10 mouse cellular contexts compared by ENCODE assay signal in genomic region chr1:164405385-164405802, GRCm38 (mm10). TPM values are rescaled to one million over a fixed set of nuclear protein-coding genes. Genes with fewer than 3 reads are reported as not detected.
DNase-seq lines count a peak whose midpoint lies in the region; ATAC-seq and TF ChIP-seq lines count a peak whose summit lies in the region.
"Had no signal": no experiment of that assay in that cellular context is flagged by ENCODE, and none has a peak within 500 bp of the region (broad histone marks: within the 10 kb centered on the region; RNA-seq: fewer than 3 reads in every experiment).

No protein-coding gene starts in this region.

- TF ChIP-seq CTCF in hindbrain, postnatal 0 days (IDR thresholded peaks at IDR 0.05; ENCODE audit: low read depth) = no peak

- no peaks in the 10 kb centered on the region for H3K4me1 ChIP-seq in hindbrain, postnatal 0 days (ENCODE audit: insufficient read depth, low read length)
- 0 out of 2 replicates have a peak, but pooled peaks cover 2% of the 10 kb centered on the region for H3K4me1 ChIP-seq in hindbrain, embryonic 12.5 days
- H3K4me1 ChIP-seq in heart, embryonic 13.5 days = peaks cover 17% of the 10 kb centered on the region
- peaks cover 6% of the 10 kb centered on the region; the same call in 1 of the 2 replicates for H3K4me1 ChIP-seq in midbrain, embryonic 10.5 days
- H3K4me1 ChIP-seq in midbrain, embryonic 14.5 days (ENCODE audit: control insufficient read depth, insufficient read depth, low read length) = 0 out of 2 replicates have a peak, but pooled peaks cover 6% of the 10 kb centered on the region

- DNase-seq in hindbrain, postnatal 0 days (ENCODE audit: low spot score) = no peak
- peak; percentile 4 for DNase-seq in CD4-positive helper T cell, adult 2 months (ENCODE audit: low read depth, low spot score)
- peak; percentile 24 for DNase-seq in lung, postnatal 10 days
- DNase-seq in midbrain, embryonic 10.5 days (ENCODE audit: low spot score) = no peak
- no peak for DNase-seq in gastrocnemius, postnatal 36 days
- no peak for DNase-seq in midbrain, embryonic 14.5 days
- DNase-seq: forebrain, postnatal 0 days had no signal

- no peak overlapping the region for H3K9ac ChIP-seq in hindbrain, postnatal 0 days (replicated peaks; ENCODE audit: low read length)
- no peak overlapping the region for H3K9ac ChIP-seq in hindbrain, embryonic 12.5 days
- peak overlapping the region; percentile 33; the same call in 1 of the 2 replicates for H3K9ac ChIP-seq in heart, embryonic 13.5 days
- no peak overlapping the region for H3K9ac ChIP-seq in midbrain, embryonic 14.5 days (replicated peaks; ENCODE audit: low read length)
- H3K9ac ChIP-seq: forebrain, postnatal 0 days had no signal

- ATAC-seq in hindbrain, postnatal 0 days = 0 out of 2 replicates have a peak, but pooled peaks have one; percentile 32
- no peak for ATAC-seq in hindbrain, embryonic 12.5 days (ENCODE audit: low FRiP score)
- ATAC-seq in heart, embryonic 13.5 days (ENCODE audit: extremely low read depth, insufficient number of reproducible peaks, low FRiP score, low TSS enrichment) = no peak; the same call in 1 of the 2 replicates
- ATAC-seq in midbrain, embryonic 14.5 days (ENCODE audit: low FRiP score, low TSS enrichment) = no peak
- ATAC-seq: forebrain, postnatal 0 days had no signal

- H3K27me3 ChIP-seq in hindbrain, postnatal 0 days (ENCODE audit: insufficient read depth, low read length) = no peaks in the 10 kb centered on the region
- no peaks in the 10 kb centered on the region for H3K27me3 ChIP-seq in hindbrain, embryonic 12.5 days
- no peaks in the 10 kb centered on the region for H3K27me3 ChIP-seq in heart, embryonic 13.5 days (replicated peaks)
- H3K27me3 ChIP-seq in midbrain, embryonic 10.5 days (ENCODE audit: low read depth, poor library complexity, severe bottlenecking) = no peaks in the 10 kb centered on the region
- no peaks in the 10 kb centered on the region for H3K27me3 ChIP-seq in midbrain, embryonic 14.5 days (ENCODE audit: control insufficient read depth, insufficient read depth, low read length)
- H3K27me3 ChIP-seq: megakaryocyte, embryonic 14.5 days had no signal

- no peak overlapping the region for H3K4me3 ChIP-seq in hindbrain, postnatal 0 days (ENCODE audit: low read length)
- no peak overlapping the region for H3K4me3 ChIP-seq in hindbrain, embryonic 12.5 days
- H3K4me3 ChIP-seq in heart, embryonic 13.5 days = no peak overlapping the region
- no peak overlapping the region for H3K4me3 ChIP-seq in midbrain, embryonic 10.5 days
- no peak overlapping the region for H3K4me3 ChIP-seq in midbrain, embryonic 14.5 days (replicated peaks; ENCODE audit: low read depth, low read length)
- H3K4me3 ChIP-seq: megakaryocyte, embryonic 14.5 days had no signal

- no peak overlapping the region for H3K4me2 ChIP-seq in hindbrain, postnatal 0 days (ENCODE audit: low read depth, low read length)
- no peak overlapping the region for H3K4me2 ChIP-seq in hindbrain, embryonic 12.5 days (replicated peaks)
- H3K4me2 ChIP-seq in heart, embryonic 13.5 days = peak overlapping the region; percentile 51
- H3K4me2 ChIP-seq in midbrain, embryonic 14.5 days (ENCODE audit: low read length) = no peak overlapping the region

- H3K9me3 ChIP-seq in hindbrain, postnatal 0 days (ENCODE audit: low read length) = peaks cover 3% of the 10 kb centered on the region
- peaks cover 8% of the 10 kb centered on the region; the same call in 1 of the 2 replicates for H3K9me3 ChIP-seq in hindbrain, embryonic 12.5 days (replicated peaks)
- H3K9me3 ChIP-seq in heart, embryonic 13.5 days = peaks cover 6% of the 10 kb centered on the region
- H3K9me3 ChIP-seq in midbrain, embryonic 10.5 days (replicated peaks) = peaks cover 8% of the 10 kb centered on the region; the same call in 1 of the 2 replicates
- H3K9me3 ChIP-seq in midbrain, embryonic 14.5 days (ENCODE audit: control insufficient read depth, low read length) = peaks cover 4% of the 10 kb centered on the region; the same call in 1 of the 2 replicates

- H3K36me3 ChIP-seq in hindbrain, postnatal 0 days (ENCODE audit: insufficient read depth, low read length) = peaks cover 4% of the 10 kb centered on the region; the same call in 1 of the 2 replicates
- peaks cover 22% of the 10 kb centered on the region for H3K36me3 ChIP-seq in hindbrain, embryonic 12.5 days
- H3K36me3 ChIP-seq in heart, embryonic 13.5 days = peaks cover 20% of the 10 kb centered on the region
- H3K36me3 ChIP-seq in midbrain, embryonic 10.5 days = peaks cover 33% of the 10 kb centered on the region
- 0 out of 2 replicates have a peak, but pooled peaks cover 8% of the 10 kb centered on the region for H3K36me3 ChIP-seq in midbrain, embryonic 14.5 days (ENCODE audit: control insufficient read depth, insufficient read depth, low read length)

- intact Hi-C loops in gastrocnemius, postnatal 36 days (cut with DNase I) = no loop called here

- H3K27ac ChIP-seq in hindbrain, postnatal 0 days = no peak overlapping the region
- no peak overlapping the region for H3K27ac ChIP-seq in hindbrain, embryonic 12.5 days
- peak overlapping the region; percentile 72 for H3K27ac ChIP-seq in heart, embryonic 13.5 days (replicated peaks)
- no peak overlapping the region for H3K27ac ChIP-seq in midbrain, embryonic 10.5 days (replicated peaks)
- H3K27ac ChIP-seq in midbrain, embryonic 14.5 days (replicated peaks; ENCODE audit: low read depth, low read length) = no peak overlapping the region

- 82% methylated on average over 5 of the region's 5 CpGs for WGBS in hindbrain, postnatal 0 days
- WGBS in hindbrain, embryonic 12.5 days = 78% methylated on average over 5 of the region's 5 CpGs
- 18% methylated on average over 5 of the region's 5 CpGs for WGBS in heart, embryonic 13.5 days
- WGBS in midbrain, embryonic 10.5 days = 77% methylated on average over 5 of the region's 5 CpGs
- WGBS in midbrain, embryonic 14.5 days = 85% methylated on average over 5 of the region's 5 CpGs

RNA-seq across cellular contexts. Expression of gene Atp1b1, which starts 52.8 kb away (rescaled TPM):
- total RNA-seq in hindbrain, postnatal 0 days (2014; rRNA removed) = 283 and 393 TPM in 2 replicates
- 629 and 642 TPM in 2 replicates for polyA plus RNA-seq in hindbrain, postnatal 0 days (2015; fragmentation: Nextera tagmentation; extraction: Ambion mirVana)
- 57.6 and 61.7 TPM in 2 replicates for polyA plus RNA-seq in hindbrain, embryonic 12.5 days (2016; fragmentation: Nextera tagmentation; extraction: Ambion mirVana)
- polyA plus RNA-seq in heart, embryonic 13.5 days (2015; fragmentation: Nextera tagmentation; extraction: Ambion mirVana) = 293 and 324 TPM in 2 replicates
- 18.7 and 26.8 TPM in 2 replicates for polyA plus RNA-seq in midbrain, embryonic 10.5 days (2016; fragmentation: Nextera tagmentation; extraction: Ambion mirVana)
- 100 to 1,000 TPM; 131 to 188 TPM for total RNA-seq in gastrocnemius, postnatal 36 days (2021)
- polyA plus RNA-seq in midbrain, embryonic 14.5 days (2014; fragmentation: Nextera tagmentation; extraction: Ambion mirVana) = 133 and 164 TPM in 2 replicates

Comparison
In these comparisons a context has a peak if more than half of its experiments do, and no peak if none do; other contexts are left out.
1. DNase-seq: peak in CD4-positive helper T cell, adult 2 months (single experiment) and lung, postnatal 10 days (single experiment); none in hindbrain, postnatal 0 days (single experiment), midbrain, embryonic 10.5 days (single experiment), gastrocnemius, postnatal 36 days (0 of 2) and midbrain, embryonic 14.5 days (single experiment).